Mouse (Mus musculus): ENCODE measurements around the gene Coro2b. TPM values are rescaled to one million over a fixed set of nuclear protein-coding genes. Genes with fewer than 3 reads are reported as not detected.
A peak's percentile ranks its signal among the peaks of the same experiment; 100 is the strongest.

The Coro2b gene
- total RNA-seq, 2 experiments from 2014 or later: 19.2 to 19.7 TPM

GRCm38 (mm10) chr9:62540736-62541135 lies 3.9 kb upstream of the Coro2b start:
- DNase-seq (ENCODE audit: low spot score in 2 of 2): peak in 1 of 2 experiments; percentile 69

- no peak for DNase-seq (ENCODE audit: low spot score in 2 of 2)
Measured at GRCm38 (mm10) chr9:62540166-62540565, 3.3 kb upstream of the Coro2b start.

- DNase-seq (ENCODE audit: low spot score in 2 of 2): no peak
Measured at GRCm38 (mm10) chr9:62539251-62539711, 2.4 kb upstream of the Coro2b start.

- DNase-seq (ENCODE audit: low spot score in 2 of 2): no peak
Measured at GRCm38 (mm10) chr9:62537941-62538340, 1.1 kb upstream of the Coro2b start.

- DNase-seq (ENCODE audit: low spot score in 2 of 2): peak in 1 of 2 experiments; percentile 38
Measured at GRCm38 (mm10) chr9:62536119-62536654, 657 bp downstream of the Coro2b start.

- DNase-seq (ENCODE audit: low spot score in 2 of 2): no peak
Measured at GRCm38 (mm10) chr9:62535566-62535965, 1.3 kb downstream of the Coro2b start.

GRCm38 (mm10) chr9:62534691-62535090 lies 2.2 kb downstream of the Coro2b start:
- no peak for DNase-seq (ENCODE audit: low spot score in 2 of 2)

GRCm38 (mm10) chr9:62534158-62534557 lies 2.7 kb downstream of the Coro2b start:
- DNase-seq (ENCODE audit: low spot score in 2 of 2): no peak

- no peak for DNase-seq (ENCODE audit: low spot score in 2 of 2)
Measured at GRCm38 (mm10) chr9:62532876-62533275, 4.0 kb downstream of the Coro2b start.

GRCm38 (mm10) chr9:62531459-62532275 lies 5.2 kb downstream of the Coro2b start:
- DNase-seq (ENCODE audit: low spot score in 2 of 2): peak; percentile 31 to 69

- DNase-seq (ENCODE audit: low spot score in 2 of 2): no peak
Measured at GRCm38 (mm10) chr9:62528527-62528926, 8.3 kb downstream of the Coro2b start.

GRCm38 (mm10) chr9:62526858-62527257 lies 10.0 kb downstream of the Coro2b start:
- DNase-seq (ENCODE audit: low spot score in 2 of 2): no peak

GRCm38 (mm10) chr9:62526451-62526850 lies 10.4 kb downstream of the Coro2b start:
- no peak for DNase-seq (ENCODE audit: low spot score in 2 of 2)

GRCm38 (mm10) chr9:62524761-62525308 lies 12.0 kb downstream of the Coro2b start:
- DNase-seq (ENCODE audit: low spot score in 2 of 2): no peak

- DNase-seq (ENCODE audit: low spot score in 2 of 2): no peak
Measured at GRCm38 (mm10) chr9:62522791-62523471, 13.9 kb downstream of the Coro2b start.

- no peak for DNase-seq (ENCODE audit: low spot score in 2 of 2)
Measured at GRCm38 (mm10) chr9:62522211-62522610, 14.6 kb downstream of the Coro2b start.

GRCm38 (mm10) chr9:62521541-62521940 lies 15.3 kb downstream of the Coro2b start:
- no peak for DNase-seq (ENCODE audit: low spot score in 2 of 2)

GRCm38 (mm10) chr9:62520933-62521332 lies 15.9 kb downstream of the Coro2b start:
- DNase-seq (ENCODE audit: low spot score in 2 of 2): no peak

- no peak for DNase-seq (ENCODE audit: low spot score in 2 of 2)
Measured at GRCm38 (mm10) chr9:62519787-62520503, 16.9 kb downstream of the Coro2b start.

GRCm38 (mm10) chr9:62519334-62519733 lies 17.5 kb downstream of the Coro2b start:
- DNase-seq (ENCODE audit: low spot score in 2 of 2): no peak

- DNase-seq (ENCODE audit: low spot score in 2 of 2): no peak
Measured at GRCm38 (mm10) chr9:62518572-62518971, 18.3 kb downstream of the Coro2b start.
